Mouse (Mus musculus) retina, postnatal 1 day (tissue): ENCODE measurements around the gene Gngt1.

Source experiments
- DNase-seq: peaks from one replicate; pipeline ENCODE4 v3.0.0-alpha.2; 2012

Gngt1 gene

DNA sequence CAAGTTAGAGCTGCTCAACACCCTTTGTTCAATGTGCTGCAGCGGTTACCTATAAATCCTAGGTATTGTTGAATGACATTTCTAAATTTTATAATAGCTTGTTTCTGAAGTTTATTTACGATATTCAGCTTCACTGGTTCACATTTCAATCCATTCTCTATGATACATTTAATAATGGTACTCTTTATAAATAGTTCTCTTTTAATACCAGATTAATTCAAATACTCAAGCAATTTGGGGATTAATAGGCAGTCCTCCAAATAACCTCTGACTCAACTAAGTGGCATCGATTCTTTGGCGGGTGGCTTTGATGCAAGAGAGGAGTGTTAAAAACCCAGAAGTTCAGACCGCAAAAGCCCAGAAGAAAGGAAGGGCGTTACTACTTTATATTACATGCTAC lies at the start of gene Gngt1:
Gene Gngt1, plus strand, starts transcription at position 301 of the 400 bp plus-strand sequence.
- DNase-seq: no peak

DNA sequence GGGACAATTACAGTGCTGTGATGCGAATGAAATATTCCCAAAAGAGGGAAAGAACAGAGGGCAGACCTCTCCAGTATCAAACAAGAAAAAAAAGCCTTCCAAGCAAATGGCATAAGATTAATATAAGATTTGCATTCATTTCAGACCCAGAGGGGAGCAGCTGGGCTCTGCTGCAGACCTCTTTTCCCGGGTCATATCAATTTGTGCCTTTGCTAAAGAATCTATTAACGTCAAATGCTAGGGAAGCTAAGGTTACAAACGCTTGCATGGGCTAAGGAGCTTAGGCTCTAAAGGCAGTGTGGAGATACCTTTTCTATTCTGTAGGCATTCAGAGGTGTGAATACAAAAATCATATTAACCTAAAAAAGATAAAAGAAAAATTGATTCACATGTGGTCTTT lies 38.6 kb upstream of the Gngt1 start:
- DNase-seq: no peak

- DNase-seq: peak; percentile 10
These were observed 25.6 kb upstream of the Gngt1 start for GRCm38 (mm10) chr6:3967676-3968626.

- no peak for DNase-seq
These were observed 19.9 kb upstream of the Gngt1 start for GRCm38 (mm10) chr6:3973679-3974078.

- no peak for DNase-seq
These were observed 10.8 kb upstream of the Gngt1 start for GRCm38 (mm10) chr6:3982661-3983284.

DNA sequence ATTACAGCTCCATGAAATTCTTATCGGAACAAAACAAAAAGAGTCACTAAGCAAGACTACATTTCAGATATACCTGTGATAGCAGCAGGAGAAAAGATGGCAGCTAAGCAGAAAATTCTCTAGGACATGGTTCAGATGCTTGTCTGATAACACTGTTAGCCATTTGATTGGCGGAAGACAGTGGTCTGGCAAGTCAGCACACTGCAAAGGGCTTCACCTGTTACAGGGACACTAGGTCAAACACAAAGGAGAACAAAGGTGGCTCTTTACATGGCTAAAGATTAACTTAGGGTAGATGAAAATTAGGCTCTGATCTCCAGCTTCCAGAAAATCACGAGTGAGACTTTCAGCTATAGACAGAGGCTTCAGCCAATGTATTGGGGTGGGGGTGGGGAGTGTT lies 4.8 kb upstream of the Gngt1 start, which contains the start of gene Tfpi2:
Gene Tfpi2, minus strand, starts transcription at position 170 of the 400 bp plus-strand sequence.
- no peak for DNase-seq

- no peak for DNase-seq
These were observed 4.5 kb downstream of the Gngt1 start for GRCm38 (mm10) chr6:3998089-3998488.

DNA sequence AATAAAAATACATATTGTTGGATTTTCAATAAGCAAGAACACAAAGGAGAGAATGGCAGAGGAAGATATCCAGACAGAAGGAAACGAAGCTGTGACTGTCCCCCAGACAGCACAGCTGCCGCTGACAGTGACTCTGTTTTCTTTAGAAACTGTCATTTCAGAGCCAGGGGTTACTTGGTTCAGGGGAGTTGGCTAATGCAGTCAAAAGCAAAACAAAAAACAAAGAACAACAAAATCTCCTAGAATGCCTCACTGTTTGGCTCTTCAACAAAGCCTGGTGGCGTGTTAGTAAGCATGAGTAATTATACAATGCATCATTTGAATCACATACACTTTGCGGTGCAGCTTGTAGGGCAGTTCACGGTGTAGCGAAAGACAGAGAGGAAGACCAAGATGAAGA lies 5.7 kb downstream of the Gngt1 start:
- DNase-seq: no peak

- DNase-seq: no peak
These were observed 7.1 kb downstream of the Gngt1 start for GRCm38 (mm10) chr6:4000716-4001115.

GRCm38 (mm10) chr6:4003445-4003844 lies 9.9 kb downstream of the Gngt1 start:
- DNase-seq: no peak

DNA sequence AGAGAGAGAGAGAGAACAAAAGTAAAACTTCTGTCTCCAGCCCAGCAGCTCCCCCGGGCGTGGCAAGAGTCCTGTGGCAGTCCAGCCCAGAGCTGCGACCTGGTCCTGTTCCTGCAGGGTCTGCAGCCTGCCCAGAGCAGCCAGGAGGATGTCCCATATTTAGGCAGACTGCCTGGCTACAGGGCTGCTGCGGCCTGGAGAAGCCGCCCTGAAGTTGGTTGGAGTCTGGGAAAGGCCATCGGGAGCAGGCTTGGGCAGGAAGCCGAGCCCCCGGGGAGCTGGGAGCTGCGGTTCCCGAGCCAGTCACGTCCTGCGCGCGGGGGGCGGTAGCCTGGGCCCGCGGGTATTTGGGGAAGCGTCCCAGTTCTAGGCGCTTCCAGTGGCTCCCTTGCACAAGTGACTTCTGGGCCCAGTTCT lies 10.3 kb downstream of the Gngt1 start, which contains the start of gene Gng11:
Gene Gng11, plus strand, starts transcription at position 15 of the 417 bp plus-strand sequence.
- peak; percentile 59 for DNase-seq

DNA sequence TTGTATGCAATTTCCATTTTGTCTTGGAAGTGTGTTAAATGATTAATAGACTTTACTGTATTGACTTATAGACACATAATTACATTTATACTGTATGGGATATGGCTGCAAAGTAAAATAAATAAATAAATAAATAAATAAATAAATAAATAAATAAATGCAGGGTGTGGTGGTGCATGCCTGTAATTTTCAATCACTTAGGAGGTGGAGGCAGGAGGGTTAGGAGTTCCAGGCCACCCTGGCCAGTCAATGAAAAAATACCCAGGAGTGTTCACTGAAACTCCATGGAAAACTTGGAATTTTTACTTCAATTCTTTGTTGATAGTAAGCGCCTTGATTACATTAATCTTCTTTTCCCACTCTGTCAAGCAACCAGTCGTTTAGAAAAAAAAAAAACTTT lies 11.2 kb downstream of the Gngt1 start:
- no peak for DNase-seq

- no peak for DNase-seq
These were observed 15.0 kb downstream of the Gngt1 start for GRCm38 (mm10) chr6:4008501-4009040.

DNA sequence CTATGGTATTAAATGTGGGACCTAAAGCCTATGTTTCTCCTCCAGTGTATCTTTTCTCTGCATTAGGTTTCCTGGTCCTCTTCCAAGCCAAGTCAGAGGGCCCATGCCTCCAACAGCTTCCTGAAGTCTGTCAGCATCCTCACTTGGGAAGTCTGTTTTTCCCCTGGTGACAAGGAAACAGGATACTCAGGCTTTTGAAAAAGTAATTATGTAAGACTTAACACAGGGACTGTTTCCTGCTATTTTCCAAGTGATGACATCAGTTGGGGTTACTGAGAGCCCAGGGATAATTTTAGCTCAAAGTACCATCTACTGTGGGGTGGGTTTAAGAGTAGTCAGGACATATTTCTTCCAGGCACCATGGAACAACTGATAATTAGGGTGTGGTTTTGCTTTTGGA lies 16.0 kb downstream of the Gngt1 start:
- DNase-seq: no peak

DNA sequence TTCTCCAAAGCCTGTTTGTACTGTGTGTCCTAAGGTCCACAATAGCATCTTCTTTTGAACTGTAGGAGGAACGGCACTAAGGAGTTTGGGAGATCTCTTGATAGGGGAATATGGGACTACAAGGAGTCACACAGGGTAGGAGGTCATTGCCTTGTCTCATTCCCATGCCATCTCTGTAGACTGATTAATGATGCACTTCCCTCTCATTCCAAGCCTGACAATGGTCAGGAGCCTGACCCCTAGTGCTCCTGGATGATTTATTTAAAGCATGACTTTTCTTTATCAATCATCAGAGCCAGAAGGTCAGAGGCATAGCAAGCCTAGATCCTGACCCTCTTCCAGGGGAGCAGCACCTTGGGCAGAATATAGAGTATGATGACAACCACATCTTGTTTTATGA lies 29.1 kb downstream of the Gngt1 start:
- no peak for DNase-seq

DNA sequence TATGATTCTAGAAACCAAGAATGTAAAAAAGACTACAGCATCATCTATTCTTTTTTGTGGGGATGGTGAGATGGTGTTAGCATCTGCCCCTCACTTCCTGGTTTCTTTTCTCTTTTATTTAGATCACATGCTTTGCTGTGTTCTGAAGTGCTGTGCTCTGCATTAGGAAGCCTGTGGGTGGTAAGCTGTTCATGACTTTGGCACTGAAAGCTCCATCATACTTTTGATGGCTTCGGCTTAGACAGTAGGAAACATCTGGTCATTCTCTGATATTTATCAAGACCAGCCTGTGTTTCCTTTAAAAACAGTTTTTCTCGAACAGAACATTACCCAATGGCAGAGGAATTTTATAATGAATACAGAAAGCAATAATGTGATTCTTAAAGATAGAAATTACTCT lies 32.8 kb downstream of the Gngt1 start:
- DNase-seq: no peak

DNA sequence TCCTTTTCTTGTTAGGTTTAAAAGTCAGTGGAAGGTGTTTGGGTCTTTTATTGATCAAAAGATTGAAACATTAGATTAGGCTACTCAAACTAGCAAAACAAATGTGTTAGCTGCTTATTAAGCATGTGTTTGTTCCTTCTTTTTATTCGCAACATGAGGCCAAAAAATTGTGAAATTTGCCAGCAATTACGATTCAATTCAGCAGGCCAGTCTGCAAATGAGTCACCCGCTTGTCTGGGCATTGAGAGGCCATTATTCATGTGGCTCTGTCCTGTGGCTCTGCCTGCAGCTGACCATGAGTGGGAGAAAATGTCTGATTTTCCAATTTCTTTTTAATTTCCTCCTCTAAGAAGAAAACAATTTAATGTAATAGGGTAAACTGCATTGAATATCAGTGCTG lies 37.4 kb downstream of the Gngt1 start:
- DNase-seq: no peak

DNA sequence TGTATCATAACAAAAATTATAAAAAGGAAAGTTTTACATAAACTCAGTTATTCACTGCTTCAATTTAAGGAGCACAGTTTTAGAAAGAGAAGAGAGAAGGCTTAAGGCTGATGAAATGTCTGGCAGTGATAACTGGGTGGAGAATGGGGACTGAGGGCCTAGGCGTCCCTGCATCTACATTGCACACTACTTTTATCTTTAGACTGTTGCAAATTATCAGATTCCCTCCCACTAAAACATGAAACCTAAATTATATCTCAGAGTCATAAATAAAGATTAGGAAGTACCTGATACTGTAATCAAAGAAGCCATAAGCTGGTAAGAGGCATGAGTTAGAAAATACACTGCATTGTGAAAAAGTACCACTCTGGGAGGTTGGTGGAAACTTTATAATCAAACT lies 48.2 kb downstream of the Gngt1 start:
- DNase-seq: no peak
